Mouse (Mus musculus) heart, adult 2 months (tissue): Measurements from ENCODE around the gene Jmy. TPM values are rescaled to one million over a fixed set of nuclear protein-coding genes. Genes with fewer than 3 reads are reported as not detected.

Experiments
- DNase-seq, 2 experiments: peaks; one replicate each; pipeline ENCODE4 v3.0.0; 2021
- H3K27ac ChIP-seq: fragments of 200-600 bp; 2 replicates; pipeline ENCODE4 v1.8.1; 2022
- H3K27me3 ChIP-seq: fragments of 200-500 bp; 2 replicates; pipeline ENCODE4 v1.6.1; 2012; ENCODE audit warnings: mild to moderate bottlenecking, low read length, inconsistent platforms, mixed read lengths; ENCODE audit not compliant: control insufficient read depth, insufficient read depth
- H3K36me3 ChIP-seq: fragments of 200-500 bp; 2 replicates; pipeline ENCODE4 v1.6.1; 2012; ENCODE audit warnings: low read length, inconsistent platforms; ENCODE audit not compliant: control insufficient read depth, insufficient read depth
- H3K4me1 ChIP-seq: fragments of 200-500 bp; 2 replicates; pipeline ENCODE4 v1.6.1; 2011; ENCODE audit warnings: low read length; ENCODE audit not compliant: control insufficient read depth, insufficient read depth
- H3K4me3 ChIP-seq: fragments of 200-600 bp; 2 replicates; pipeline ENCODE4 v1.8.1; 2022
- H3K79me2 ChIP-seq: fragments of 200-500 bp; replicated peaks from 2 replicates; pipeline ENCODE4 v1.6.1; 2012; ENCODE audit warnings: mild to moderate bottlenecking, inconsistent platforms, low read length, moderate library complexity, mixed read lengths; ENCODE audit not compliant: control insufficient read depth, insufficient read depth
- H3K9ac ChIP-seq: fragments of 200-500 bp; 2 replicates; pipeline ENCODE4 v1.6.1; 2012; ENCODE audit warnings: low read depth, mild to moderate bottlenecking, control low read depth, inconsistent platforms, low read length, mixed read lengths
- CTCF ChIP-seq: fragments of 200-600 bp; IDR thresholded peaks from 2 replicates; pipeline ENCODE4 v1.8.1; 2022; ENCODE audit warnings: antibody characterized with exemption, mild to moderate bottlenecking, moderate library complexity
- EP300 ChIP-seq: fragments of 200-500 bp; IDR thresholded peaks from 2 replicates; pipeline ENCODE4 v1.6.1; 2011; ENCODE audit warnings: low read depth, low read length, control low read depth; ENCODE audit not compliant: insufficient read depth
- POLR2A ChIP-seq: fragments of 200-500 bp; IDR thresholded peaks from 2 replicates; pipeline ENCODE4 v1.6.1; 2011; ENCODE audit warnings: mild to moderate bottlenecking, low read depth, low read length, control low read depth; ENCODE audit not compliant: insufficient read depth
- WGBS: fragments of 180-500 bp; shearing (Covaris S2); methylation state at CpG from one replicate; pipeline ENCODE4 v1.1.7; 2018; 5-methylcytosine and 5-hydroxymethylcytosine counted together
- intact Hi-C: fragments of 180-260 bp; cut with DNase I; formaldehyde crosslinking; loops from one replicate; pipeline ENCODE4 v1.15.1; 2025
- polyA plus RNA-seq: library from polyadenylated mRNA; depleted of rRNA; stranded (reverse); fragments of >200 nt; gene quantifications from 2 replicates; pipeline ENCODE4 v1.2.3, GENCODE M21; 2012
- total RNA-seq, 2 experiments: library from RNA; stranded (reverse); gene quantifications; 2 replicates each; pipeline ENCODE4 v1.2.3; 2021

The Jmy gene
- total and polyA plus RNA-seq, 3 experiments: 6.4 to 50.7 (median 41.0) TPM

DNA sequence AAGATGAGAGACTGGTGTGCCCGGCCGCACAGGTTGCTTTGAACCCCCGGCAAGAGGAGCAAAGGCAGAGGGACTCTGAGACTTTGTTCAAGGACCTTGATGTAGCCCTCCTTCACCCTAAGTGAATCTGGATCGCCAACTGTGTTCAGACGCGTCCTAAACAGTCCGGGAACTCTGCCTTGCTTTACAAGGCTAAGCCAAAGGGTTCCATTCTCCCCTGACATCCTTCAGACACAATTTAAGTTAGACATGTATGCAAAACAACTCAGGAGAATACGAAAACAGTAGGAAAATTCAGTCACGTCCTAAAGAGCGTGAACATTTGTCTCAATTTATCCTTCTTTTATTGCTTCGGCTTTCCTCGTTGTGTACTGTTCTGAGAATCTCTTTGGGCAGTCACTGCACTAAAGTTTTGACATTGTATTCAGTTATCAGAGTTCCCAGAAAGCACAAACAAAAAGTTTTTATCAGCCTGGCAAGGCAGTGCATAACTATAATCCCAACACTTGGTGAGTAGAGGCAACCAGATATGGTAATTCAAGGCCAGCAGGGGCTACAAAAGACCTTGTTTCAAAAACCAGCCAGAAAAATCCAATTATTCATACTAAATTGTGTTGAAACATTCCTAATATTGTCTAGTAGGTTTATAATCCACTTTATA, 495 bp upstream of the Jmy start:
- 9% methylated on average over 12 of the region's 12 CpGs for WGBS
- no peak for TF ChIP-seq CTCF
- H3K4me3 ChIP-seq: peak overlapping the region; percentile 76
- peaks cover 4% of the 10 kb centered on the region for H3K79me2 ChIP-seq
- H3K36me3 ChIP-seq: peaks cover 17% of the 10 kb centered on the region
- H3K9ac ChIP-seq: peak overlapping the region; percentile 75
- intact Hi-C loops: loop anchor here (1.0 to 5.0 kb wide), 4 partner anchors 112 to 358 kb away; partner anchors contain the start of genes Cmya5 and Tent2
- H3K27me3 ChIP-seq: no peaks in the 10 kb centered on the region
- no peak for DNase-seq
- H3K27ac ChIP-seq: peak overlapping the region; percentile 91
- H3K4me1 ChIP-seq: peaks cover 6% of the 10 kb centered on the region

DNA sequence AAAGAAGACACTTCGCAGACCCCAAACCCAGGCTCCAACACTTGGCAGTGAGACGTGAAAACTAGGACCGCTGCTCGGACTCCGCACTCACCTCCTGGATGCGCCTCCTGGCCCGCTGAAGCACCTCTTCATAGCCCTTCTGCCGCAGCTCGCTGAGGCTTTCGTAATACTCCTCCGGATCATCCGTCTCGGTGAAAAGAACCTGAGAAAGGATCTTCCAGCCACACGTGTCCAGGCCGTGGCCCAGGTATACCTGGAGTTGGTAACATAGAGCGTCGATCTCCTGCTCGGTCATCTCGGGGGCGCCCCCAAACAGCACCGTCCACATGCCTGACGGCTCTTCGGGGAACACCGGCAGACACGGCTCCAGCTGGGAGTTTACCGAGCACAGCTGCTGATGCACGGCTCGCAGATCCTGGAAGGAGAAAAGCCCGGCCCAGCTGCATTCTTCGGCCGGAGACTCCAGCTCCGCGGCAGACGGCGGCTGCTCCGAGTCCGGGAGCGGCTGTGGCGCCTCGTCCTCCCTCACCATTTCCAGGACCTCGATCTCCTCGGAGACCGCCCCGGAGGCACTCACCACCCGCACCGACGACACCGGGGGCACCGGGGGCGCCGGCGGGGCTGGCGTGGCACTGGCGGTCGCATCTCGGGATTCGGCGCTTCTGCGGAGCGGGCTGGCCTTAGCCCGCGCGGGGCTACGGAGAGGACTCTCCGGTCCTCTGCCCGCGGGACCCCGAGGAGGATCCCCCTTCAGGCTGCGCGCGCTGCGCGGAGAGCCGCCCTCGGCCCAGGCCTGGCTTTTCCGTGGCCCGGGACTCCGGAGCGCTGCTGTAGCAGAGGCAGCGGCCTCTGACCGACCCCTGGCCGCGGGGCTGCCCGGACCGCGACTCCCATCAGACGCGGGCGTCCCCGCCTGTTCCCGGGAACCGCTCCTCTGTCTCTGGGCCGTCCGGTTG, 1.1 kb downstream of the Jmy start:
- TF ChIP-seq CTCF (no peak), POLR2A (no peak), EP300 (no peak)
- under 1% methylated on average over 94 of the region's 94 CpGs for WGBS
- H3K79me2 ChIP-seq: peaks cover 10% of the 10 kb centered on the region
- intact Hi-C loops: loop anchor here (1.0 to 5.0 kb wide), 3 partner anchors 195 to 356 kb away; partner anchors contain the start of genes Cmya5 and Tent2
- H3K36me3 ChIP-seq: peaks cover 28% of the 10 kb centered on the region
- peak overlapping the region; percentile 93 for H3K27ac ChIP-seq
- H3K9ac ChIP-seq: peak overlapping the region; percentile 84
- H3K4me1 ChIP-seq: peaks cover 8% of the 10 kb centered on the region
- no peaks in the 10 kb centered on the region for H3K27me3 ChIP-seq
- peak overlapping the region; percentile 86 for H3K4me3 ChIP-seq
- DNase-seq: peak; percentile 49 to 68

DNA sequence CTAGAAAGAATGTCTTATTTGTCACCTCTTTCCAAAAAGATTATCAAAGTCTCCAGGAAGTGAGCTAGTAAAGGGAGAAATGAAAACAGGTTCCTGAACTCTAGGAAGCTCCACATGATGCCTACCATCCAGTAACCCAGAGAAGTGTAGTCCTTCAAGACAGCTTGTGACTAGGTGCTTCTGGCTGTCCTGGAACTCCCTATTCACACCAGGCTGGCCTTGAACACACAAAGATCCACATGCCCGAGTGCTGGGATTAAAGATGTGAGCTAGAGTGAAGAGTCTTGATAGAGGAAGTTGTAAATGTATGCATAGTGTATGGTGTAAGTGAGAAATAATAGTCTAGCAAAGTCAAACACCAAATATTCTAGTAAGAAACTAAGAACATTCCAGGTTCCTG, 2.6 kb downstream of the Jmy start:
- WGBS: 10% methylated on average over 1 of the region's 1 CpGs
- no peaks in the 10 kb centered on the region for H3K27me3 ChIP-seq
- DNase-seq: no peak
- intact Hi-C loops: loop anchor here (5.0 kb wide), 2 partner anchors 305 to 355 kb away; partner anchors contain the start of genes Cmya5 and Tent2
- peaks cover 29% of the 10 kb centered on the region for H3K36me3 ChIP-seq
- peaks cover 11% of the 10 kb centered on the region for H3K79me2 ChIP-seq
- H3K4me3 ChIP-seq: peak overlapping the region; percentile 86
- no peak for TF ChIP-seq EP300
- TF ChIP-seq POLR2A: no peak
- TF ChIP-seq CTCF: no peak
- no peak overlapping the region for H3K9ac ChIP-seq
- H3K4me1 ChIP-seq: peaks cover 8% of the 10 kb centered on the region
- peak overlapping the region; percentile 93; the same call in 1 of the 2 replicates for H3K27ac ChIP-seq

DNA sequence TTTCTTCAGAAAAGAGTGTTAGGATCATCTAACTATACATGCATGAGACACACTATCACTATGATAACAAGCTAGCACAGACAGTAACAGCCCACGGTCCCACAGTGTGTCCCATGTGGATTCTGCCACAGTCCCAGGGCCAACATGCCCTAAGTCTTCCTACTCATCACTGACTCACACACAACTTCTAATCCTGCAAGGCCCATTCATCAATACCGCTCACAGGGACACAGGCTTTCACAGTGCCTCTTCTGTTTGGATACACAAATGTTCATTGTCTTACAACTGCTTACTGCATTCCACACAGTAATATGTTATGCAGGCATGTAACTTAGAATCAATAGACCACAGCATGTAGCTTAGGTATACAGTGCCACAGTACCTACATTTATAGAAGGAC, 11.1 kb downstream of the Jmy start:
- TF ChIP-seq CTCF (no peak), POLR2A (no peak), EP300 (no peak)
- 71% methylated on average over 2 of the region's 2 CpGs for WGBS
- Histone ChIP-seq H3K27me3 (no peaks in the 10 kb centered on the region), H3K36me3 (peaks cover 24% of the 10 kb centered on the region), H3K4me3 (no peak overlapping the region), H3K79me2 (peaks cover 5% of the 10 kb centered on the region), H3K4me1 (peaks cover 3% of the 10 kb centered on the region), H3K27ac (no peak overlapping the region), H3K9ac (no peak overlapping the region)
- intact Hi-C loops: no loop called here
- DNase-seq: no peak

DNA sequence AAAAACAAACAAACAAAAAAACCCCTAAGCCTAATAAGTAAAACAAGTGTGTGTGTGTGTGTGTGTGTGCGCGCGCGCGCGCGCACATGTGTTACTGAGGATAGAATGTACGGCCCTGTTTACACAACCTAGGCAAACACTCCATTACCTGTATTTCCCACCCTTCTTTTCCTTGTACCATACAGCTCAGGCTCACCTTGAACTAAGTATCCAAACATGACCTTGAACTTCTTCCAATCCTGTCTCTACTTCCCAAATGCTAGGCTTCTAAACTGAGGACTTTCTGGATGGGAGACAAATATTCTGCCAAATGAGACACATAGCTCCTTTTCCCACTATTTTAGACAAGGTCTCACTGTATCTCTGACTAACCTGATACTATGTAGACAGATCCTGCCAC, 11.9 kb downstream of the Jmy start:
- Histone ChIP-seq H3K27ac (no peak overlapping the region), H3K79me2 (peaks cover 4% of the 10 kb centered on the region; the same call in 1 of the 2 replicates), H3K9ac (no peak overlapping the region), H3K36me3 (peaks cover 23% of the 10 kb centered on the region), H3K4me3 (no peak overlapping the region), H3K4me1 (peaks cover 3% of the 10 kb centered on the region), H3K27me3 (no peaks in the 10 kb centered on the region)
- no peak for DNase-seq
- WGBS: 99% methylated on average over 8 of the region's 8 CpGs
- intact Hi-C loops: no loop called here
- TF ChIP-seq EP300 (no peak), POLR2A (no peak), CTCF (no peak)
